Mouse (Mus musculus): ENCODE data around the gene Nr4a2. TPM values are rescaled to one million over a fixed set of nuclear protein-coding genes. Genes with fewer than 3 reads are reported as not detected.

Gene Nr4a2
- total and polyA plus RNA-seq, 2 experiments from 2014 or later = 8.7 to 11.2 TPM

GRCm38 (mm10) chr2:57116366-57117200 lies 7.2 kb downstream of the Nr4a2 start:
- Histone ChIP-seq H3K27ac (peak overlapping the region; percentile 20), H3K9ac (replicated peaks; ENCODE audit: low read length) (peak overlapping the region; percentile 25; the same call in 1 of the 2 replicates), H3K27me3 (ENCODE audit: insufficient read depth, low read length) (peaks cover 30% of the 10 kb centered on the region), H3K9me3 (ENCODE audit: low read length) (no peaks in the 10 kb centered on the region), H3K36me3 (ENCODE audit: insufficient read depth, low read length) (no peaks in the 10 kb centered on the region), H3K4me2 (ENCODE audit: low read depth, low read length) (peak overlapping the region; percentile 99), H3K4me3 (ENCODE audit: low read length) (peak overlapping the region; percentile 73), H3K4me1 (ENCODE audit: insufficient read depth, low read length) (no peaks in the 10 kb centered on the region; the same call in 1 of the 2 replicates)
- ATAC-seq = peak; percentile 42
- TF ChIP-seq CTCF (IDR thresholded peaks at IDR 0.05; ENCODE audit: low read depth) = peak; percentile 15; the same call in 1 of the 2 replicates
- peak; percentile 55 for DNase-seq (ENCODE audit: low spot score)
- WGBS = under 1% methylated on average over 46 of the region's 47 CpGs

DNA sequence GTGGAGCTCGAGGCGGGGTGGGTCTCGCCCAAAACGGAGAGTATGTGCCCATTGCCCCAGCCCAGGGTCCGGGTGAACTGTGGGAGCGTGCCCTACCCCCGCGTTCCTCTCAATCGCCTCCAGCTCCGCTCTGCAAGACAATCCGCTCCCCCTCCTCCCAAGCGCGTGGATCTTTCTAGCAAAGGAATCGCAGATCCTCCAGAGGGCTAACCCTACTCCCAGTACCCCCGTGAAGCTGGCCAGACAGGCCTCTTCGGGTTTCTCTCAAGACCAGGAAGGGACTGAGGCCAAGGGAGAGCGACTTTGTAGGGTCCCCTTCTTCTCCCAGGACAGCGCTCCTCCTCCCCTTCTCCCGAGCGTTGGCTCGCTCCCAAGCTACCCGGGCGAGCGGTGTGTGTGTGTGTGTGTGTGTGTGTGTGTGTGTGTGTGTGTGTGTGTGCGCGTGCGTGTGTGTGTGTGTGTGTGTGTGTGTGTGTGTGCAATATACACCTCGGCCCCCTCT lies 7.9 kb downstream of the Nr4a2 start:
- H3K4me2 ChIP-seq (ENCODE audit: low read depth, low read length) = peak overlapping the region; percentile 99
- DNase-seq (ENCODE audit: low spot score) (peak; percentile 48), ATAC-seq (peak; percentile 24; the same call in 1 of the 2 replicates)
- H3K9ac ChIP-seq (replicated peaks; ENCODE audit: low read length) = peak overlapping the region; percentile 25; the same call in 1 of the 2 replicates
- H3K9me3 ChIP-seq (ENCODE audit: low read length) = no peaks in the 10 kb centered on the region
- TF ChIP-seq CTCF (IDR thresholded peaks at IDR 0.05; ENCODE audit: low read depth) = no peak
- peaks cover 37% of the 10 kb centered on the region for H3K27me3 ChIP-seq (ENCODE audit: insufficient read depth, low read length)
- under 1% methylated on average over 20 of the region's 28 CpGs for WGBS
- H3K4me3 ChIP-seq (ENCODE audit: low read length) = peak overlapping the region; percentile 73
- H3K4me1 ChIP-seq (ENCODE audit: insufficient read depth, low read length) = no peaks in the 10 kb centered on the region; the same call in 1 of the 2 replicates
- H3K27ac ChIP-seq = no peak overlapping the region
- H3K36me3 ChIP-seq (ENCODE audit: insufficient read depth, low read length) = no peaks in the 10 kb centered on the region

DNA sequence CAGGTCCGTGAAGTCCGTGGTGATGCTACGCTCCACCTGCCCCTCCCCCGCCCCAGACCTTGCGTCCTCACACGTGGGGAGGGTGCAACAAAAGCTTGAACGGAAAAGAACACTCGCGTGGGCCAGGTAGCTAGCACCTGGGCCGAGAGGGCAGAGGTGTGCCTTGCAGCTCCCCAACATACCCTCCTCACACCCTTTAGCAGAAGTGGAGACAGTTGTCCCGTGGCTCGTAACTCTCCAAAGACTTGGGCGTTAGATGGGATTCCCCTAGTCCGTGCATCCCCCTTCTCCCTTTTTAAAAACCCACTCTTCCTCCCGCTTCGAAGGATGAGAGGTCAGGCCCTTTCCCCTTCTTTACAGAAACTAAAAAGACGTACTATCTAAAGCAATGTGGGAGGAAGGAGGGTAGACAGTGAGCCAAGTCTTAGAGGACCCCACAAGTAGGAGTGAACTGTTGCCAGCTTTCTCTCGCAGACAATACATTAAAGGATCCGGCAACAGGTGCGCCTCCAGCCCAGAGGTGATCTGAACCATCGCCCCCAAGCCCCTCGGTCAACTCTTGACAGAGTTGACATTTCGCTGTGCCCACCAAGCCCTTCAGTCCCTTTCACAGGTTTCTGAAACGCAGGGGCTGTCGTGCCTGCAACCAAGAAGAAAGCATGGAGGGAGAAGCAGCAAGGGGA lies 8.5 kb downstream of the Nr4a2 start:
- no peak for DNase-seq (ENCODE audit: low spot score)
- H3K9me3 ChIP-seq (ENCODE audit: low read length) = no peaks in the 10 kb centered on the region
- H3K27ac ChIP-seq = no peak overlapping the region
- peak overlapping the region; percentile 21; the same call in 1 of the 2 replicates for H3K9ac ChIP-seq (replicated peaks; ENCODE audit: low read length)
- H3K4me1 ChIP-seq (ENCODE audit: insufficient read depth, low read length) = no peaks in the 10 kb centered on the region; the same call in 1 of the 2 replicates
- ATAC-seq = no peak; the same call in 1 of the 2 replicates
- H3K4me2 ChIP-seq (ENCODE audit: low read depth, low read length) = peak overlapping the region; percentile 99
- peak overlapping the region; percentile 73 for H3K4me3 ChIP-seq (ENCODE audit: low read length)
- no peaks in the 10 kb centered on the region for H3K36me3 ChIP-seq (ENCODE audit: insufficient read depth, low read length)
- TF ChIP-seq CTCF (IDR thresholded peaks at IDR 0.05; ENCODE audit: low read depth) = no peak
- WGBS = 1% methylated on average over 25 of the region's 25 CpGs
- H3K27me3 ChIP-seq (ENCODE audit: insufficient read depth, low read length) = peaks cover 40% of the 10 kb centered on the region

DNA sequence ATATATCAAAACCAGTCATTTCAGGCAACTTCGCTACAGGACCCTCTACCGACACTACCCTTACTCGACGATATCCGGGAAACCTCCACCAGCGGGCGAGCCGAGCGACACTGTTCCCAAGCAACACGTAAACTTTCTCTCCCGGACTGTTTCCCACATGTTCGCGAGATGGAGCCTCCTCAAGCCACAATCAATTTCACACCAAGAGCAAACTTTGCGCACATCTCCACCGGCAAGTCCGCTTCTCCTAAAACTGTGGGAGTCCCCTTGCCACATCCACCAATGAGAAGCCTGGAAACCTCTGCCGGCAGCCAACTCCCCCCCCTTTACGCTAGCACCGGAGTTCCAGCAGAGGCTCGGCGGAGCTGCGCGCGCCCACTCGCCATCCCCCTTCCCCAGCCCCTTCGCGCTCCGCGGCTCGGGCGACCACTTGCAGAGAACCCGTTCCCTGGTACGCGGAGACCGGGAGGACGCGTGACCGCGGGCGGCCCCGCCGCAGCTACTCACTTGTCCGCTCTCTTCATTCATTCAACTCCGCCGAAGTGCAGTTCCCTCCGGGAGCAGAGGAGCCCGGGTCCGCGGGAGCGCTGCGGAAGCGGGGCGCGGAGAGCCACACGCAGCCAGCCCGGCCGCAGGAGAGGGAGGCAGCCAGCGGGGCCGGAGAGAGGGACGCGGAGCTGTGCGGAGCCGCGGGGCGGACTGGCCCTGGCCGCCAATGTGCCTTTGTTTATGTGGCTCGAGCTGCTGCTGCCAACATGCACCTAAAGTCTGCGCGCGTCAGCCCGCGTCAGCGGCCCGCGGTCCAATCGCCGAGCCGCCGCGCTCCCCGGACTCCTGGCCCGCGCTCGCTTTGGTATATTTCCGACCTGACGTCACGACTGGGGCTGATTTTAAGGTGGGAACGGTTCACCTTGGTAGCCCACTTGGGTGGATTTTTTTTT lies 9.3 kb downstream of the Nr4a2 start:
- peaks cover 49% of the 10 kb centered on the region for H3K27me3 ChIP-seq (ENCODE audit: insufficient read depth, low read length)
- H3K4me2 ChIP-seq (ENCODE audit: low read depth, low read length) = peak overlapping the region; percentile 99
- no peaks in the 10 kb centered on the region; the same call in 1 of the 2 replicates for H3K4me1 ChIP-seq (ENCODE audit: insufficient read depth, low read length)
- no peak for TF ChIP-seq CTCF (IDR thresholded peaks at IDR 0.05; ENCODE audit: low read depth)
- peak overlapping the region; percentile 73 for H3K4me3 ChIP-seq (ENCODE audit: low read length)
- ATAC-seq (peak; percentile 71), DNase-seq (ENCODE audit: low spot score) (peak; percentile 81)
- H3K27ac ChIP-seq = no peak overlapping the region
- no peaks in the 10 kb centered on the region for H3K9me3 ChIP-seq (ENCODE audit: low read length)
- WGBS = under 1% methylated on average over 81 of the region's 88 CpGs
- peak overlapping the region; percentile 37; the same call in 1 of the 2 replicates for H3K9ac ChIP-seq (replicated peaks; ENCODE audit: low read length)
- no peaks in the 10 kb centered on the region for H3K36me3 ChIP-seq (ENCODE audit: insufficient read depth, low read length)

DNA sequence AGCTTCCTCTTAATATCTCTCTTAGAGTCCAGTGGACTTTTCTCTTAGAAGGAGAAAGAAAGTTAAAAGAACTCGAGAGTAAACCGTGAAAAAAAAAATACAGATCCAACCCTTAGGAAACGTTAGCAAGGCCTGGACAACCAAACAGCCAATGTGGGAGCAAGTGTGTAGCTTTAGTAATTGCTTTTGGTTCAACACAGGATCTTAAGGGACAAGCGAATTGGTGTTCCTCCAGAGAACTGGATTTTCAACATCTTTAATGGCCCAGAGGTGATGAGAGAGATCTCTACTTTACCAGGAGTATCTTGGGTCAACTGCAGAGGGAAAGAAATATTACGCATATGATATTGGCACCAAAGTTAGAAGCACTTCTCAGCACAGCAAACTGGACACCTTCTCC lies 10.4 kb downstream of the Nr4a2 start:
- Histone ChIP-seq H3K27me3 (ENCODE audit: insufficient read depth, low read length) (peaks cover 59% of the 10 kb centered on the region), H3K4me2 (ENCODE audit: low read depth, low read length) (peak overlapping the region; percentile 99; the same call in 1 of the 2 replicates), H3K9me3 (ENCODE audit: low read length) (no peaks in the 10 kb centered on the region), H3K27ac (no peak overlapping the region), H3K9ac (replicated peaks; ENCODE audit: low read length) (no peak overlapping the region), H3K36me3 (ENCODE audit: insufficient read depth, low read length) (no peaks in the 10 kb centered on the region), H3K4me1 (ENCODE audit: insufficient read depth, low read length) (no peaks in the 10 kb centered on the region; the same call in 1 of the 2 replicates), H3K4me3 (ENCODE audit: low read length) (peak overlapping the region; percentile 73; the same call in 1 of the 2 replicates)
- DNase-seq (ENCODE audit: low spot score) (no peak), ATAC-seq (no peak)
- TF ChIP-seq CTCF (IDR thresholded peaks at IDR 0.05; ENCODE audit: low read depth) = no peak
- WGBS = 39% methylated on average over 5 of the region's 5 CpGs
